Mouse (Mus musculus) brain, embryonic 14.5 days (tissue): ENCODE data around the gene Tpm3-rs7. TPM values are rescaled to one million over a fixed set of nuclear protein-coding genes. Genes with fewer than 3 reads are reported as not detected.
"Not testable (repeated sequence)": the region's sequence is repeated elsewhere in the genome, so short reads cannot be mapped to it uniquely, and the experiment has no call there.

Experiments used
- DNase-seq: peaks from one replicate; pipeline ENCODE4 v3.0.0-alpha.2; 2011; ENCODE audit warnings: low read depth
- CTCF ChIP-seq: fragments of 200-500 bp; IDR thresholded peaks from 2 replicates; pipeline ENCODE4 v1.5.1; 2012; ENCODE audit warnings: inconsistent platforms, mild to moderate bottlenecking, moderate library complexity, borderline replicate concordance; ENCODE audit not compliant: insufficient read depth, insufficient read length; ENCODE audit errors: extremely low read depth
- POLR2A ChIP-seq: fragments of 200-500 bp; IDR thresholded peaks from 2 replicates; pipeline ENCODE4 v1.6.1; 2012; ENCODE audit warnings: mild to moderate bottlenecking, inconsistent platforms, borderline replicate concordance; ENCODE audit not compliant: poor library complexity, insufficient read depth, insufficient read length, severe bottlenecking; ENCODE audit errors: extremely low read depth
- polyA plus RNA-seq: library from polyadenylated mRNA; depleted of rRNA; stranded (reverse); fragments of >200 nt; gene quantifications from 2 replicates; pipeline ENCODE4 v1.2.3, GENCODE M21; 2012; rRNA removed

Gene Tpm3-rs7
- polyA plus RNA-seq, result 0.83 and 2.1 TPM in 2 replicates

GRCm38 (mm10) chr14:113314499-113314898 lies at the start of gene Tpm3-rs7:
TSS of gene Tpm3-rs7 (plus strand) at chr14:113314608.
- not testable (repeated sequence) for DNase-seq

- no peak for DNase-seq
- TF ChIP-seq CTCF, result no peak
- no peak for TF ChIP-seq POLR2A
Measured at GRCm38 (mm10) chr14:113317023-113317422, 2.6 kb downstream of the Tpm3-rs7 start.

- DNase-seq, result no peak
- TF ChIP-seq CTCF (no peak), POLR2A (no peak)
Measured at GRCm38 (mm10) chr14:113363361-113363760, 49.0 kb downstream of the Tpm3-rs7 start.
